Mouse (Mus musculus): ENCODE results near the gene Xk. TPM values are rescaled to one million over a fixed set of nuclear protein-coding genes. Genes with fewer than 3 reads are reported as not detected.
"Not testable (repeated sequence)": the region's sequence is repeated elsewhere in the genome, so short reads cannot be mapped to it uniquely, and the experiment has no call there.

The Xk gene
- total RNA-seq, 2 experiments from 2014 or later: 8.8 to 33.8 TPM

DNA sequence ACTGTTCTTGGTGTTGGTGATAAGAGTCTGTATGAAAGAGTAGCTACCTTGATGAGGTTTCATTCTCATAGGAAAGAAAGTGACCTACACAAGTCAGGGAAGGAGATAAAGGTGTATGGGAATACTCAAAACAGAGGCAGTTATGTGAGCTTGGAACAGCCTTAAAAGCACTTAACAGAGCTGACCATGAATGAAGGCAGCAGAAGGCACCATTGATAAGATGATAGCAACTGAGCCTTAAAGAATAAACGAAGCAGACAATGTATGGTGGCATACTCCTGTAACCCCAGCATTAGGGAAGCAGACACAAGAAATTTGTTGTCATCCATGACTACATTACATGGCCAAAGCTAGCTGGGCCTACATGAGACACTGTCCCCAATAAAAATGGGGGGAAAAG, 30.9 kb downstream of the Xk start:
- ATAC-seq (replicated peaks; ENCODE audit: poor library complexity): 0 out of 2 replicates have a peak, but pooled peaks have one; percentile 24

DNA sequence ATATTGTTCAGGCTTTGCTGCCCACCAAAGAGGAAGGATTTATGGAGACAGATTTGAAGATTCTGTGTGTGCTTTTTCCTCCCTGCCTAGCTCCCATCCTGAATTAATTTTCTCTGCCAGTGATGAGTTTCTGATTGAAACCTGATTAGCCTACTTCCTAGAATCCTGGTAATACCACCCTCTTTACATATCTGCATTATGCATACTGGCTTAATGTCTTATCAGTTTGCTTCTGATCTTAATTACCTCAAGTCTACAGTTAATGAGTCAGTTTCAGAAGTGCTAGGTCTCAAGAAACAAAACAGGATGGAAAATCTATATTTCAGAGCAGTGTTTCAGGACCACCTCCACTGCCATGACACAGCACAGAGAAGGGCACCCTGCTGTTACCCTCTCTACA, 43.9 kb downstream of the Xk start:
- ATAC-seq (replicated peaks; ENCODE audit: poor library complexity): 0 out of 2 replicates have a peak, but pooled peaks have one; percentile 39

DNA sequence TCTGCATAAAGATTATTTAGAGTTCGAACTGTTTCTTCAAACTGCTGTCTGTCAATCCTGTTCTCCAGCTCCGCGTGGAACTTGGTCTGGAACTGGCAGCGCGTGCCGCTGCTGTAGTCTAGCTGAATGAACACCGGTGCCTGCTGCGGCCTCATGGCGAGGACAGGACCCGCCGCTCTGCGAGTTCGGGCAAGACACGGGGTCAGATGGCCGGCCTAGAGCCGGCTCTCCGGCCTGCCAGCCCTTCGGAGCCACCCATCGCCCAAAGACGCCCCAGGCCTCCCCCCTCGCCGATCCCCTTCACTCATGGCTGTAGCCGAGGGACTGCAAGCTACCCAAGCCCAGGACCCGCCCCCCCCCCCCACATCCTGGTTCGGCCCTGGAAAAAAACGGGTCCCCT, 55.4 kb downstream of the Xk start:
- not testable (repeated sequence) for ATAC-seq (replicated peaks; ENCODE audit: poor library complexity)

DNA sequence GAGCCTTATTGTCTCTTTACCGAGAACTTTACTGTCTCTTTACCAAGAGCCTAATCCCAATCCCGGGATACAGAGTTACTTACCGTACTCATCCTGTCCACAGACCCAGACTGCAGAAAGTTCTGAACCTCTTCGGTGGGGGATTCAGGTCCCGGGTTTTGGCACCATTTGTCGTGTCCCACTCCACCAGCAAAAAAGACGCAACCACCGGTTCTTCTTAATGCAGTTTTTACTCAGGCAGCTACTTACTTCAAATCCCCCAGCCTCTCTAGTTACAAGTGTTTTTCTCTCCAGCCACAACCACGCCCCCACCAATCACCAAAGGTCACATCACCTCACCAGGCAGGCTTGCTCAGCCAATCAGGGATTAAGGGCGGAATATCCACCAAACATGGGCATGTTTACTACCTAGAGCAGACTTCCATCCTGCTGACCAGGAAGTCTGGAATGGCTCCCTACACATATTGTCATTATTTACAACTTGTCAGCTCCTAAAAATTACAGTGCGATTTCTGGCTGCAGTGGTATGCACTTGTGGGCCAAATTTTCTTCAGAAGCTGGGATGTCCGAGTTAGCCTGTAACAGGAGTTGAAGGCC, 59.9 kb downstream of the Xk start:
- not testable (repeated sequence) for ATAC-seq (replicated peaks; ENCODE audit: poor library complexity)

DNA sequence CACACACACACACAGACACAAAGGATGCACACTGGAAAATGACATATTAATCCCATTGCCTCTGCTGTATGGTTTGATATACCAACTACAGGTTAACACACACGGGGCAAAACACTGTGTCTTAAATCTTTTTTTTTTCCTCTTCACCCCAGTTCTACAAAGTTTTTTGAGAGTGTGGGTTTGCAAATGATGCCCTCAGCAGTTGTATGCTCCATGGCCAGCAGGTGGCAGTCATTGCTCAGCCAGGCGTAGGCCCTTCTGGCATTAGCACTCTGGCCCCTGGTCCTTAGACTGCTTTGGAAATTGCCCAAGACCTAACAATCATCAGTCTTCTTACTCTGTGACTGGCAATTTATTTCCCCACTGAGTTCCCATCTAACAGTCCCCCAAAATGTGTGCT, 60.5 kb downstream of the Xk start:
- ATAC-seq (replicated peaks; ENCODE audit: poor library complexity): peak; percentile 92

DNA sequence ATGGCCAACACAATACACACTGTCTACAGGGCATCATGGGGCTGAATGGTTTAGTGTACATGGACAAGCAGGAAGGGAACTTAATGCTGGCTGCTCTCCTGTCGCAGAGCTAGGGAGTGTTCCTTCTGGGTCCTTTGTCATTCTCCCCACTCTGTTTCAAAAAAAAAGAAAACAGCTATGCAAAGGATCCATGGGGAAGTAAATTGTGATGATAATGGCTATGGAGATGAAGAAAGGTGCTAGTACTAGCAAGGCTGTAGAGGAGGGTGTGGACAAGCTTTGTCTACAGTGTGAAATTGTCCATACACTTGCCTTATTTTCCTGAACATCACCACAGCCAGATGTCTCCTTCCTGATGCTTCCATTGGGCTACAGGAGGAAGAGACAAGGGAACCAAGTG, 62.4 kb downstream of the Xk start:
- ATAC-seq (replicated peaks; ENCODE audit: poor library complexity): not testable (repeated sequence)

DNA sequence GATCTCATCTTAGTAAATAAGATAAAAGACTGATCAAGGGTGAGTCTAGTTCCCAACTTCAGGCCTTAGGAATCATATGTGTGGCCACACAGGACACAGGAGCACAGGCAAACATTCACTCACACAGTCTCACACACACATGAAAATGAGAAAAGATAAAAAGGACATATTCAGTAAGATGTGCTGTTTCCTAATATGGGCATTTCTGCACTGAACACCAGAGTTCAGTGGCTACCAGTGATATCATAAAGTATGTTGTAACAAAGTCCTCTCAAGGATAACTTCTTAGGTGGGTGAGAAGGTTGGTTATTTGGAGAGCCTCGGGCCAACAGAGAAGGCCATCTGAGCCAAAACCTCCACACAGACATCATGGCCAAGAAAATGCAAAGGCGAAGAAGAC, 77.8 kb downstream of the Xk start, which contains the start of gene H2al1k:
H2al1k (plus strand) TSS at position 301 of the 400 bp plus-strand sequence.
- not testable (repeated sequence) for ATAC-seq (replicated peaks; ENCODE audit: poor library complexity)

Other genes with a start within 250 kb of the Xk start
- not detected in 2 replicates for gene Fthl17e, start 239.3 kb upstream of the Xk start, total RNA-seq (2015)
- not detected in 2 replicates for gene Fthl17e, start 239.3 kb upstream of the Xk start, total RNA-seq (2017)
- not detected in 2 replicates for gene Fthl17f, start 209.7 kb upstream of the Xk start, total RNA-seq (2015)
- gene Fthl17f, start 209.7 kb upstream of the Xk start, total RNA-seq (2017): not detected in 2 replicates
- gene 4930402K13Rik, start 168.2 kb upstream of the Xk start, total RNA-seq (2015): not detected in 2 replicates
- not detected in 2 replicates for gene 4930402K13Rik, start 168.2 kb upstream of the Xk start, total RNA-seq (2017)
- not detected in 2 replicates for gene Lancl3, start 72.9 kb upstream of the Xk start, total RNA-seq (2015)
- 0.04 and 0.10 TPM in 2 replicates for gene Lancl3, start 72.9 kb upstream of the Xk start, total RNA-seq (2017)
- gene Gm14862, start 15.9 kb upstream of the Xk start, total RNA-seq (2015): not detected in 2 replicates
- not detected in 2 replicates for gene Gm14862, start 15.9 kb upstream of the Xk start, total RNA-seq (2017)
- gene H2al1m, start 11.0 kb downstream of the Xk start, total RNA-seq (2015): 2.3 TPM in 2 replicates
- not detected in 2 replicates for gene H2al1m, start 11.0 kb downstream of the Xk start, total RNA-seq (2017)
- gene H2al1k, start 77.9 kb downstream of the Xk start, total RNA-seq (2015): not detected in 2 replicates
- not detected in 2 replicates for gene H2al1k, start 77.9 kb downstream of the Xk start, total RNA-seq (2017)
- gene Cybb, start 215.0 kb downstream of the Xk start, total RNA-seq (2015): 67.7 and 88.1 TPM in 2 replicates
- gene Cybb, start 215.0 kb downstream of the Xk start, total RNA-seq (2017): 66.5 and 89.6 TPM in 2 replicates

Measured in megakaryocyte progenitor cell, adult 5-6 weeks (primary cell).